Mouse (Mus musculus) gonadal fat pad, adult 2 months (tissue): ENCODE results near the gene Mfsd4a. TPM values are rescaled to one million over a fixed set of nuclear protein-coding genes. Genes with fewer than 3 reads are reported as not detected.

Source experiments
- DNase-seq: peaks from one replicate; pipeline ENCODE4 v3.0.0-alpha.2; 2012; ENCODE audit warnings: low read depth
- polyA plus RNA-seq: library from polyadenylated mRNA; depleted of rRNA; stranded (reverse); fragments of >200 nt; gene quantifications from 2 replicates; pipeline ENCODE4 v1.2.3, GENCODE M21; 2012; rRNA removed

Gene Mfsd4a
- polyA plus RNA-seq, 1 experiment = 2.4 TPM

DNA sequence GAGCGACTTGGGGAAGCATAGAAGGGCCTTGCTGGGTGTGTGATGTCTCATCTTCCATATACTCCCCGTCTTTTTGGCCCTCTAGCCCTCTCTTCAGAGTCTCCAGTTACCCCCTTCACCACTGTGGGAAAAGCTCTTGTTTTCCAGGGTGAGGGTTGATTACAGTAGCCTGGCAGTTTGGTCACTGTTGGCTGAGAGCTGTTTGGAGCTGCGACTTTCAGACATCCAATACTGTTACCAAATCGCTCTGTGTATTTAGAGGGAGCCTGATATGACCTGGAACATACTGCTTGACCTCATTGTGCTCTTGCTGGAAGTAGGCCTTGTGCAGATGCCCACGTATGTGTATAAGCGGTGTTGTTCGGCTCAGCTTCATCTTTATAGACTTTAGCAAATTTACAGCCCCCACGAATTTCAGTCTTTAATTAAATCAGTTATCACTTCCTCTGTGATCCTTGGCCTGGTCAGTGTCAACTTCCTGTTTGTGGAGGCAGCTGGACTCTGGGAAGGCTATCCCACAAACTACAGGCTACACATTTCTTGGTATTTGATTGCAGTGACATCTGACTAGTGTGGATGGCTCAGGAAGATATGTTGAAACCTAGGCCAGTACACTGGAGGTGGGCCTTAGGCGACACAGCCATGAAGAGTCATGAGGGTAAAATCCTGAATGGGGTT, 77.6 kb downstream of the Mfsd4a start:
- DNase-seq = no peak

DNA sequence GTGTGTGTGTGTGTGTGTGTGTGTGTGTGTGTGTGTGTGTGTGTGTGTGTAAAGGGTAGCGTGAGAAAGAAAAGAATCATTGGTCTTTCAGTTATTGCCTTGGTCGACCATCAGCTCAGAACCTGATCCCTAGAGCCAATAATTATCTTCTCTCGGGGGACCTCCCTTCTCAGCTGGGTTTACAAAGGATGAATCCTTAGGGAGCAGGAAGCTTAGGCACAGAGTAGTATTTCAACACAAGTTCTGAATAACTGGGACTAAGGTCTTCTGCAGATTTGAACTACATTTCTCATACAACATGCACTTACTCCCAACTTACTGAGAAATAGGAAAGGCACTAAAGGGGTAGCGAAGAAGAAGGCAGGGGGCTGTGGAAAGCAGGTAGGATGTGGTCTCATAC, 78.4 kb downstream of the Mfsd4a start:
- DNase-seq = no peak

DNA sequence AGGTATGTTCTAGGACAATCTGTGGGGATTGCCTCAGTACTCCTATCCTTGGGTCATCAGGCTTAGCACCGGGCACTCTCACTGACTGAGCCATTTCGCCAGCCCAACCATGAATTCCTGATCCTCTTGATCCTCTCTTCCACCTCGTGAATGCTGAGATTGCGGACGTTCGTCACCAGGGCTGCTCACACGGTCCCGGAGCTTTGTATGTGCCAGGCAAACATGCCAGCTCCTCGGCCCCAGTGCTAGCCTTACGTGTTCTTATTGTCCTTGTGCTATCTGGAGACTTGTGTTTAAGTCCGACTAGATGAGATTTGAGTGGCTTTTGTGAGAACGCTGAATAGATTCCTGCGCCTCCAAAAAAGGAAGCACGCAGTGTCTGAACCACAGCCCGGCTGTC, 80.4 kb downstream of the Mfsd4a start:
- no peak for DNase-seq

DNA sequence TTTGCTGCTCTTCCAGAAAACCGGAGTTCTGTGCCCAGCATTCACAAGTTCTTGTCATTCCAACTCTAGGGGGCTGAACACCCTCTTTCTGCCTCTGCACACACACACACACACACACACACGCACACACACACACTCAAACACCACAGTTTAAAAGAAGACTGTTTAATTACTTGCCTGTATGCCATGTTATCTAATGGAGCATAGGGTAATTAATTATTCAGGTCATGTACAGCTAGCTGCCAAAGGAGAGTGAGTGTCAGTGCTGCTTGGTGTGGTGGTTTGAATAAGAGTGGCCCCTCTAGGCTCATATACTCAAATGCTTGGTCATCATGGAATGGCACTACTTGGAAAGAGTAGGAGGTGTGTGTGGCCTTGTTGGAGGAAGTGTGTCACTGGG, 84.1 kb downstream of the Mfsd4a start:
- DNase-seq = no peak

DNA sequence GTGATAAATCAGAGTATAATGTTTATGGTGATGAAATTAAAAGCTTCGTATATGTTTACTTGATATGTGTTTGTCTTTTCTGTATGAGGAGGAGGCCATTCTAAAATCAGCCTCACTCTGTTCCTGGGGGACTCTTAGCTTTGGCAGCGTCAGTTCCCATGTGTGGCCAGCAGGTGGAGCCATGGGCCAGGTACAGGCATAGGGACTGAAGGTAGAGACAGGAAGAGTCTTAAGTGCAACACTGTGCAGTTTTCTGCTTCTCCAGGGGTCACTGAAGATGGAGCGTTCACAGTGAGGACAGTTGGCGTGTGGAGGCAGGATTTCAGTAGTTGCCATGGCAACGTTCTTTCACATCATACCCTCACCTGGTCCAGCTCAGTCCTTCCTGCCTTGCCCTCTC, 85.0 kb downstream of the Mfsd4a start:
- no peak for DNase-seq

DNA sequence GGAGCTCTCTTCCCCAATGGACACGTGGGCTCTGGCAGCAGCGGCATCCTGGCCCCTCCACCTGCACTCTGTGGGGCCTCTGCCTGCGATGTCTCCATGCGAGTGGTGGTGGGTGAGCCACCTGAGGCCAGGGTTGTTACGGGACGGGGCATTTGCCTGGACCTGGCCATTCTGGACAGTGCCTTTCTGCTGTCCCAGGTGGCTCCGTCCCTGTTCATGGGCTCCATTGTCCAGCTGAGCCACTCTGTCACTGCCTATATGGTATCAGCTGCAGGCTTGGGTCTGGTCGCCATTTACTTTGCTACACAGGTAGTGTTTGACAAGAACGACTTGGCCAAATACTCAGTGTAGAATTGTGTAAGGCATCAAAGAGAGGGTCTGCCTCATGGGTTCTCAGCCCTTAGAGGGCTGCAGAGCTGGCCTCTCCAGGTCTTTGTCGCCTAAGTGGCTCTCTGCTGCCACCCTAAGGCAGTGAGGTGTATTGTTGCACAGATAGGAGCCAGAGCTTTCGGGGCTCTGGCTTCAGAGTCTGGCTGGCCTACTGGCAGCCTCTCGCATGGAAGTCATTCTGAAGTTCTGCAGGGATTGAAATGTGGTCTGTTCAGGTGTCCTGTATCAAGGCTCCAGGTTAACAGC, 86.4 kb downstream of the Mfsd4a start:
- DNase-seq = no peak

DNA sequence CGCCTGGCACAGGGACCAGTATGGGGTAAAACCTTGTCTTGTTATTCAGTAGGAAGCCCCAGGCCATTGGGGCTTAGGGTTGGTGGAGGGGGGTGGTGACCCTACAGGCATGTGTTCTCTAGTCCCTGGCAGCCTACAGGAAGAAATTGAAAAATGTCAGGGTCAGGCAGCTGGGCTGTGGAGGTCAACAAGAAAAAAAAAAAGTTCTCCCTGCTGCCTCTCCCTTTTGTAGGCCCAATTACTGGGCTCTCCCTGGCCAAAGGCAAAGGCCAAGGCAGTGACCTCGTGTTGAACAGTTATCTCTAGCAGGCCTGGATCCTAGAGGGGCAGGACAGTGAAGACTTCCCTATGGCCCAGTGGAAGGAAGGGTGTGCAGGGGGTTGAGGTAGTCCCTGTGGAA, 87.4 kb downstream of the Mfsd4a start:
- no peak for DNase-seq

DNA sequence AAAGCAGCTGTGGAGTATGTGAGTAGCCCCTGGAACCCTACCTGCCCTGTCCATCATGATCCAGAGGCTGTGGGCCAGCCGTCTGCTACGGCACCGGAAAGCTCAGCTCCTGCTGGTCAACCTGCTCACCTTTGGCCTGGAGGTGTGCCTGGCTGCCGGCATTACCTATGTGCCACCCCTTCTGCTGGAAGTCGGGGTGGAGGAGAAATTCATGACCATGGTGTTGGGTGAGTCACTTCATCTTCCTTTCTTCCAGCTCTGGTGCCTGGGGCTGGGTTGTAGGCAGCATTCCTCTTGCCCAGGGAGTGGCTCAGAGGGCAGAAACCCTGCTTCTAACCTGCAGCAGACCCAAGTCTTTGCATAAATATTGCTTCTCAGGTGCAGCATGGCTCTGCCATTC, 91.0 kb downstream of the Mfsd4a start:
- no peak for DNase-seq

DNA sequence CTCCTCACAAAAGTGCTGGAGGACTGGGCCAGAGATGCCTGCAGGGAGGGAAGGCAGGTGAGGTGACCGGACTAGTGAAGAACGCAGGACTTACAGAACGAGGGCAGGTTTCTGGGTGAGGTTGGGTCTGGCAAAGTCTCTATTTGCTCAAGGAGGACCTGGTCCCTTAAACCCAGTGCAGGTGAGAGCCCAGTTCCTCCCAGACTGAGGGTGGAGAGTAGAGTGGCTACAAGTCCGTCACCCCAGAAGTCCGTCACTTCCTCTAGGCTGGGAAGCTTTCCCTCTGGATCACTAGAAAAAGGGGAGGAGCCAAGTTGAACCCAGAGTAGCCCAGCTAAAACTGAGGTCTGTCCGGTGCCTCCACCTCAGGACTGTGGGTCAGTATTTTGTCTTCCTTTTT, 93.9 kb downstream of the Mfsd4a start:
- no peak for DNase-seq

Other genes with a start within 250 kb of the Mfsd4a start
- gene Slc41a1, start 240.6 kb downstream of the Mfsd4a start, polyA plus RNA-seq = 29.3 and 42.3 TPM in 2 replicates
- 23.4 and 35.2 TPM in 2 replicates for gene Rab29, start 200.8 kb downstream of the Mfsd4a start, polyA plus RNA-seq
- gene Nucks1, start 157.5 kb downstream of the Mfsd4a start, polyA plus RNA-seq = 11.0 and 19.8 TPM in 2 replicates
- 41.0 and 59.1 TPM in 2 replicates for gene Slc45a3, start 105.1 kb downstream of the Mfsd4a start, polyA plus RNA-seq
- gene Elk4, start 60.5 kb downstream of the Mfsd4a start, polyA plus RNA-seq = 18.4 and 30.9 TPM in 2 replicates
- 10.3 and 10.4 TPM in 2 replicates for gene Cdk18, start 71.6 kb upstream of the Mfsd4a start, polyA plus RNA-seq
- 1.1 and 1.4 TPM in 2 replicates for gene Lemd1, start 123.4 kb upstream of the Mfsd4a start, polyA plus RNA-seq
- 0.53 and 0.96 TPM in 2 replicates for gene AC124108.1, start 123.4 kb upstream of the Mfsd4a start, polyA plus RNA-seq
- not detected in 2 replicates for gene Gm10188, start 161.7 kb upstream of the Mfsd4a start, polyA plus RNA-seq
- gene Klhdc8a, start 230.6 kb upstream of the Mfsd4a start, polyA plus RNA-seq = 0.14 and 0.26 TPM in 2 replicates
- gene Nuak2, start 248.1 kb upstream of the Mfsd4a start, polyA plus RNA-seq = 4.9 and 6.0 TPM in 2 replicates